Mouse (Mus musculus) left cerebral cortex, adult 18-20 months (tissue): ENCODE results near the gene Tnfsf13. TPM values are rescaled to one million over a fixed set of nuclear protein-coding genes. Genes with fewer than 3 reads are reported as not detected.
"Not testable (repeated sequence)": the region's sequence is repeated elsewhere in the genome, so short reads cannot be mapped to it uniquely, and the experiment has no call there.

Experiments
- DNase-seq, 2 experiments: peaks; one replicate each; pipeline ENCODE4 v3.0.0; 2021 to 2022; ENCODE audit warnings: low spot score in 2 of 2, mixed read lengths in 1 of 2
- long read RNA-seq, 2 experiments: library from polyadenylated mRNA; stranded (forward); transcript quantifications; one replicate each; pipeline ENCODE4 v2.0.0; 2021
- total RNA-seq, 2 experiments: library from RNA; stranded (reverse); gene quantifications; 2 replicates each; pipeline ENCODE4 v1.2.3; 2021

The Tnfsf13 gene
- 1 to 10 TPM; 1.6 to 2.9 TPM for total RNA-seq
- long read RNA-seq, experiment 1, result 0 reads
- long read RNA-seq, experiment 2, partial matches to known transcripts, result 0 of 4 reads
- long read RNA-seq, experiment 2, other reads (novel, unspliced or antisense), result 2 of 4 reads

- DNase-seq, result no peak
These were observed at the start of gene Tnfsf13 for GRCm38 (mm10) chr11:69685526-69686148. TSS of gene Tnfsf13 (minus strand) at chr11:69685784.

GRCm38 (mm10) chr11:69731408-69731807 lies 45.8 kb upstream of the Tnfsf13 start:
- not testable (repeated sequence) for DNase-seq

- DNase-seq, result peak; percentile 15 to 41
These were observed 43.5 kb upstream of the Tnfsf13 start for GRCm38 (mm10) chr11:69729063-69729462.

- DNase-seq, result no peak
These were observed 40.4 kb upstream of the Tnfsf13 start for GRCm38 (mm10) chr11:69725951-69726350.

- DNase-seq, result no peak
These were observed 37.5 kb upstream of the Tnfsf13 start for GRCm38 (mm10) chr11:69723074-69723473.

GRCm38 (mm10) chr11:69720852-69721251 lies 35.3 kb upstream of the Tnfsf13 start:
- DNase-seq, result no peak

GRCm38 (mm10) chr11:69719423-69719822 lies 33.8 kb upstream of the Tnfsf13 start:
- DNase-seq, result no peak

- no peak for DNase-seq
These were observed 33.1 kb upstream of the Tnfsf13 start for GRCm38 (mm10) chr11:69718661-69719060.

GRCm38 (mm10) chr11:69716953-69717352 lies 31.4 kb upstream of the Tnfsf13 start:
- DNase-seq, result no peak

- no peak for DNase-seq
These were observed 30.3 kb upstream of the Tnfsf13 start for GRCm38 (mm10) chr11:69715929-69716328.

- no peak for DNase-seq
These were observed 29.9 kb upstream of the Tnfsf13 start for GRCm38 (mm10) chr11:69715482-69715881.

- no peak for DNase-seq
These were observed 29.2 kb upstream of the Tnfsf13 start for GRCm38 (mm10) chr11:69714636-69715329.

GRCm38 (mm10) chr11:69712954-69713672 lies 27.5 kb upstream of the Tnfsf13 start:
- no peak for DNase-seq

- no peak for DNase-seq
These were observed 25.5 kb upstream of the Tnfsf13 start for GRCm38 (mm10) chr11:69711082-69711481.

GRCm38 (mm10) chr11:69710470-69710869 lies 24.9 kb upstream of the Tnfsf13 start:
- no peak for DNase-seq

GRCm38 (mm10) chr11:69709554-69710446 lies 24.2 kb upstream of the Tnfsf13 start:
- no peak for DNase-seq

GRCm38 (mm10) chr11:69708614-69709265 lies 23.2 kb upstream of the Tnfsf13 start:
- no peak for DNase-seq

GRCm38 (mm10) chr11:69707873-69708381 lies 22.3 kb upstream of the Tnfsf13 start:
- DNase-seq, result no peak

GRCm38 (mm10) chr11:69707480-69707847 lies 21.9 kb upstream of the Tnfsf13 start:
- no peak for DNase-seq
